Mouse (Mus musculus) left cerebral cortex, postnatal 14 days (tissue): ENCODE data around the gene Rab33b. TPM values are rescaled to one million over a fixed set of nuclear protein-coding genes. Genes with fewer than 3 reads are reported as not detected.

Experiments used
- DNase-seq, 2 experiments: peaks; one replicate each; pipeline ENCODE4 v3.0.0; 2021 to 2022; ENCODE audit warnings: low spot score in 2 of 2, mixed read lengths in 1 of 2
- intact Hi-C: fragments of 180-260 bp; cut with DNase I; formaldehyde crosslinking; loops from one replicate; pipeline ENCODE4 v1.15.1; 2025
- total RNA-seq, 2 experiments: library from RNA; stranded (reverse); gene quantifications; 2 replicates each; pipeline ENCODE4 v1.2.3; 2021

Gene Rab33b
- total RNA-seq, 2 experiments from 2014 or later: 21.1 to 21.7 TPM

DNA sequence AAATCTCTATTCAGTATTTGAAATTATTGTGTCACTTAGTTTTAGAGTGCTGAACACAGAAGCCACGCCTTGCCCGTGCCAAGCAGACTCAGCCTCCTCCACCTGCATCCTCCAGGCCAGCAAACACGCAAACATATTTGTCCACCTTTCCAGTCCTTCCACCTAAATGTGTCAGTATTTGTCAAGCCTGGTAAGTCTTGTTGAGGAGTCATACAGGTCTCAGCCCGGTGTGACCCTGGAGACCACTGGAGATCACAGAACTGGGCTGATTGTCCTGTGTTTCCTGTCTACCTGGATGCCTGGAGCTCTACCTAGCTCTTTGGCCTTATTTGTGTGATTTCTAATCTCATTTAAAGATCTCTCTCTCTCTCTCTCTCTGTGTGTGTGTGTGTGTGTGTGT is 16.2 kb downstream of the Rab33b start:
- intact Hi-C loops: no loop called here
- no peak for DNase-seq

DNA sequence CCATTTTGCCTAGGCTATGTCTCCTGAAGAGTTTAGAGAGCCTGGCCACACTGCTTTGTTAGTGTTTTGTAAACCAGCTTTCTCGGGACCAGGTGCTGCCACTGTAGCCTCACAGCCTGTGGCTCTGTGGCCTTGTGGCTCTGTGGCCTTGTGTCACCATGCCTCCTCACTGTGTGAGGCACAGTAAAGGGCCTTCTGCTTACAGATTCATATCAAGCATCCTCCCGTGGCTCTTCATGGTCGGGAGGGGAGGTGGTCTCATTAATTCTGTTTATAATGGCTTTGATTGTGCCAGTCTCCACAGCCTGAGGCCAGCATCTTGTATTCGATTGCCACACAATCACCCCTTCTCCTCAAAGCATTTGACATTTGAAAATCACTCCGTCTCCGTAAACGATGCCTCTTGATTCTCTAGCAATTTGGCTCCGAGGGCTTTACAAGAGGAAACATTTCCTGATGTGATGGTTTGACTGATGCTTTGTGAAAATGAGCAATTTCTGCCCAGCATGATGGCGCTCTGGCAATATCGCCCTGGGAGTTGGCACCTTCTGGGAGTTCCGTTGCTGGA is 20.7 kb downstream of the Rab33b start:
- DNase-seq: no peak
- intact Hi-C loops: no loop called here

DNA sequence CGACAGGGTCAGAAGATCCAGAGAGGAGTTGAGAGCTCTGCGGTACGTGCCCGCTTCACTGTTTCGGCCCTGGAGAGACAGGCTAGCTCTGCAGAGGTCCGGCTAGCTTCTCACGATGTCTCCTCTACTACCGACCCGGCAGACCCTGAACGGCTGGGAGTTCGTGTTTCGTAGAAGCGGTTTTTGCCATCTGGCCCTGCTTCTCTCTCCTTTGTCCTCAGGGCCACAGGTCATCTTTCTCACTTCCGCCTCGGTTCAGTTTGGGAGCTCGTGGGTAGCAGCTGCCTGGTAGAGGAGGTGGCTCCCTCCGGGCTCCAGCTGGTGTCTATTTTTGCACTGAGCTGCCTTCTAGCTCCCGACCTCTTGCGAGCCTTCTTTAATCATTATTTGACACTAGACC is 21.7 kb downstream of the Rab33b start:
- intact Hi-C loops: no loop called here
- DNase-seq: no peak

DNA sequence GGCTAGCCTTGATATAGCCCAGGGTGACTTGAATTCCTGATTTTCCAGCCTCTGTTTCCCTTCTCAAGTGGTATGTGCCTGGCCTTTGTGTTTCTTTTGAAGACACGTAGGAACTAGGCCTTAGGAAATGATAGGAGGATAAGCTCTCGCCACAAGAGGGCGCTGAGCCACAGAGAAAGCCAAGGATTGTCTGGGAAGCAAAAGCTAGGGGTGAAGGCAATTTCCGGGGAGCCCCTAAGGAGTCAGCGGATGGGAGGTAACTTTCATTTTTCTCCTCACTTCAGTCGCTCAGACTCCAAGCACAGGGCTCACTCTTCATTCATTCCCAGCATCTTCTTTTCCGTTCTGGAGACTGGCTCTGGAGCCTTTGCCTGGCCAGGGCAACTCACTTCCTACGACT is 27.2 kb downstream of the Rab33b start:
- intact Hi-C loops: loop anchor here (2.0 kb wide), 1 partner anchor 138 kb away; no protein-coding TSS in a partner anchor
- peak; percentile 55 to 79 for DNase-seq

DNA sequence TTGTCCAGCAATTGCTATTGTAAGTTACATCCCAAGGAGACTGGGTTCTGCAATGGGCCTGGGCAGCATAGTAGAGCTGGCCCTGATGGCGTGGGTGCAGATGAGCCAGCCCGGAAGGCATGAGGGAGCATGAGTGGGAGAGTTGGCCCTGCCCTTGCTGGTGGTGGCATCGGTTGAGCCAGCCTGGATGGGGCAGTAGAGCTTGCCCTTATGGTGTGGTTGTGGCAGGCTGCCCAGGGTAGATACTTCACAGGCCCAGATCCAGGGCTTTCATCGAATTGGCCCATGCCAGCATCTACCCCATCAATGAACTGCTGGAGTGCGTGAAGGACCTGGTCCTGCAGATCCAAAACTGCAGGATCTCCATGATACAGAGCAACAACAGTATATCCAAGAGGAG is 28.3 kb downstream of the Rab33b start:
- intact Hi-C loops: loop anchor here (2.0 kb wide), 1 partner anchor 137 kb away; no protein-coding TSS in a partner anchor
- DNase-seq: no peak

DNA sequence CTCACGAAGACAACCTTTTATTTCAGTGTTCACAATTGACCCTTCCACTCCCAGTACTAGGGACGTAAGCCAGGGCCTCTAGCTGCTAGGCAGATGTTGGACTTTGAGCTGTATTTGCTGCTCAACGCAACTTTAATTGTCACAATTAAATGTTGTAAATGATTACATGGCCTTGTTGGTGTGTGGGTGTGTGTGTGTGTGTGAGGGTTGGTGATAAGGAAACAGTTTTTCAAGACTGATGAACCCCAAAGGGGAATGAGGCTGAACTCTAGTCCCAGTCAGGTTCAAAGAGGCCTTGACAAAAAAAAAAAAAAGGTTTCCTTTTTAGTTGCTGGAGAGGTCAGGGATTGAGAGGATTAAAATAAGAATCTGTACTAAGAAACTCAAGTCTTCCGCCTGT is 33.7 kb downstream of the Rab33b start:
- intact Hi-C loops: no loop called here
- DNase-seq: no peak

DNA sequence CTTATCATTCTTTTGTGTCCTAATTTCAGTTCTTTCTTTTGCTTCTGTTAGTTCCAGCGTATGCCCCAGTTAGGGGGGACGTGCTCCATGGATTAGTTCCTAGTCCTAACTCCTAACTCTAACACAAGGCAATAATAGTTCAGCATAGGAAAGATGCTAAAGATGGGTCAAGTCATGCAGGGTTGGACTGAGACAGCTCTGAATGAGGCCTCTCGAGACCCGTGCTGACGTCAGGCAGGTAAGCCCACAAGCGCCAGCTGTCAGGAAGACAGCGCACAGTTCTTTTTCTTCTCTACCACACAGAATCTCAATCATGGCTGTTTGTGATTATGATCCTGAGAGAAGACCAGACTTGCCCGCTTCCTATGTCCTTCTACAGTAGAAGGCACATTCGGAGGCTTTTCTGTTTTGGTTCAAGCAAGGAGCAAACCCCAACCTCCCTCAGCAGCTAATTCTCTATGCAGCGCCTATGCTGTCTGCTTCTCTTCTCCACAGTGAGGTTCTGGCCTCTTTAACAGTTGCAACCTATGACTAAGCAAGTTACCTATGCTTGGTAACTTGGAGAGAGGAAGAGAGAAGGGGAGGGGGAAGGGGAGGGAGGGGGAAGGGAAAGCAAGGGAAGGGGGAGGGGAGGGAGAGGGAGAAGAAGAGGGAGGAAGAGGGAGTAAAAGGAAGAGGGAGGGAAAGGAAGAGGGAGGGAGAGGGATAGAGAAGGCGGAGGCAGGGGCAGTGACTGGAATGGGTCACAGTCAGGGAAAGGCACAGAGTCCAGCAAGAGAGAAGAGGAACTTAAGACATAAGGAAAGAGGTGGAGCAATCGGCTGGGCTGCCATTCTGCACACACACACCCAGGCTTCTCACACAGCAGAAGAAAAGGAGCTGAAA is 34.4 kb downstream of the Rab33b start:
- intact Hi-C loops: no loop called here
- no peak for DNase-seq

DNA sequence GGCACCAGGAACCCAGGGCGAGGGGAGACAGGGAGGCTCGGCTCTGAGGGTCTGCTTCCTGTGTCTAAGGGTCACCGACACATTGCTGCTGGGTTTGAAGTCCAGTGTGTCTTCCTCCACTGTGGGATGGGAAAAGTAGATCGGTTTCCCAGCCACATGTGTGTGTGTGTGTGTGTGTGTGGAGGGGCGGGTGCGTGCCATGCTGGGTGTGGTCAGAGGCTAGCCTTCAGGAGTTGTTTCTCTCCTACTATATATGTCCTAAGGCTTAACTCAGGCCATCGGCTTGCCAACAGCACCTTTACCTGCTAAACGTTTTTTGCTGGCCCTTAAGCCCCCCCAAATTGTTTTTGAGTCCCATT is 35.0 kb downstream of the Rab33b start:
- intact Hi-C loops: no loop called here

DNA sequence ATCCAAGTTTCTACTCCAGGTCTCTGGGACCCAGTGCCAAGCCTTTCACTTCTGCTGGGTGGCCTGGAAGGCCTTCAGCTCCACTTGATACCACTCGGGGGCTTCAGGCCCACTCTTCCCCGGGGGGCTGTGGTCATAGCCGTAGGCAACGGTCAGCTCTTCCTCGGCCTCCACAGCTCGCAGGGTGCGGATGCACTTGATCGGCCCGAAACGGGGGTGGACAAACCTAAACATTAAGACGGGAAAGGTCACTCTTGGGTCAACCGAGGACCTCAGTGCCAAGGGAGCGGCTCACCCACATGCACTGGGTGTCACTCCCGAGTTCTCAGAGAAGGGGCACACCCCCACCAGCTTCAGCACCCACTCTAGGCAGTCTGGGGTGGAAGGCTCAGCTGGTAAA is 37.5 kb downstream of the Rab33b start:
- DNase-seq: no peak
- intact Hi-C loops: no loop called here

More for the DNA sequence above, 35.0 kb downstream of the Rab33b start:
- DNase-seq: no peak

DNA sequence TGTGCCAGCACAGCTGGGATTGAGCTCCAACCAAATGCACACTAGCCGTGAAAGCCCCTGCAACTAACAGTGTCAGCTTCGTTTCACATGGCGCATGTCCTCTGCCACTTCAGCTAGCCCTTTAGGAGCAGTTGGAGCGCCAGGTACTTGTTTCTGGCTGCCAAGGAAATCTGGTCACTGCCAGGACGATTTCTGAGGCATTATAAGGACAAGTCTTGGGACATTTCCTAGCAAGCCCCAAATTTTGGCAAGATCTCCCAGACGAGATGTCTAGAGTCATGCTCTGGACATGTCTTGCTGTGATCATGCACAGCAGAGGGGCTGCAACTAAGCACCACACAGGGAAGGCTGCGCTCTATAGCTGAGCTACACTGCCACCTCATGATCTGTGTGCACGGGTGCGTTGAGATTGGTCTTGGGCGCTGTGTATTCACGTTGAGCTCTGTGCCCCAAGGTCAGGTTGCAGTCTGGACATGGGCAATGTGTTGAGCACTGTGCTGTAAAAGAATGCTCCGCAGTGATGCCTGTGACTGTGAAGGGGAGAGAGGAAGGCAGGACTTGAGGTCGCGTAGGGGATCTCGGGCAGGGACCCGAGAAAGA is 41.6 kb downstream of the Rab33b start:
- intact Hi-C loops: no loop called here
- DNase-seq: no peak

DNA sequence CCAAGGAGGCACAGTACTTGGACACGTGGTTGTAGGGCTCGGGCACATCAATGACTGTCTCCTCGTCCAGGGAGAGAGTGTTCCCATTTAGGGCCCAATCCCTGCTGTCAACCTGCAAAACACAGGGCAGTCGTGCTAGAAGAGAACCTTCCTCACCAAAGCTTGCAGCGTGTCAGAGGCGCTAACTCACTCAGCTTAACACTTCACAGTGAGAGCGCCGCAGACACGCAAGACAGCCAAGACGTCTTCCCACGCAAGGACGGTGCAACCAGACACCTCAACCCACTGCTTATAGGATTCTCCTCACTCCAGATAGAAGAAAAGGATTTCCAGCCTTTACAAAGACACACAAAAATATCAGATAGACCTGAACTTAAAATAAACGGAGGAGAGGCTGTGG is 43.2 kb downstream of the Rab33b start:
- intact Hi-C loops: no loop called here
- peak; percentile 68 to 82 for DNase-seq

DNA sequence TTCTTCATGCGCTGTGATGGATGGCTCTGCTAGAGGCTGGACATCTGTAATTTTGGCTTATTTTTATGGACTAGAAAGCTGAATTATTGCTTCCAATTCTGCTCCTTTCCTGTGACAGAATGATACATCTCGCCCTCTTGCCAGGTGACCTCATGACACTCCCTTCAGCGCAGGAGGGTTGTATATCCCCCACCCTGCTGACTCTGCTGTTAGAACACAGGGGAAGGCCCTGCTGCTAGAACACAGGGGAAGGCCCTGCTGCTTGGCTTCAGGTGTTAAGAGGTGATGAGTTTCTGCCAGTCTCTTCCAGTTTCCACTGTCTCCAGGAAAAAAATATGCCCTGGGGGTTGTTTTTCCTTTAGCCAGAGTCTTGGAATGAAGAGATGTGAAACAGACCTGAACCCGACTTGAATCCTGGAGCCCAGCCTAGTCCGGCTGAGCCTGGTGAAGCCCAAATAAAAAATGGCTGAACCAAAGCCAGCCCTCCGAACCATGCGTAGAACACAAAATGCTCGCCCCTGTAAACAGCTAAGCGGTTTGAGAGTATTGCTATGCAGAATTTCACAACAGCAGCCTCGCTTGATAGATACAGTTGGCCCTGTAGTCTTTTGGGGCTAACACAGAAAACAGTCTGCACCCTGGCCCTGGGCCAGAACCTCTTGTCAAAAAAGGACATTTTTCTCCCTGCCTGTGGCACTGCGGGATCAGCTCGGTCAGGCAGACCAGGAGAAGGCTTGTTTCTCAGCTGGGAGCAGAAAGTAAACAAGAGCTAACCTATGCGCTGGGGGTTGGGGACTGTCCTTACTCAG is 48.0 kb downstream of the Rab33b start:
- peak; percentile 42 to 55 for DNase-seq

DNA sequence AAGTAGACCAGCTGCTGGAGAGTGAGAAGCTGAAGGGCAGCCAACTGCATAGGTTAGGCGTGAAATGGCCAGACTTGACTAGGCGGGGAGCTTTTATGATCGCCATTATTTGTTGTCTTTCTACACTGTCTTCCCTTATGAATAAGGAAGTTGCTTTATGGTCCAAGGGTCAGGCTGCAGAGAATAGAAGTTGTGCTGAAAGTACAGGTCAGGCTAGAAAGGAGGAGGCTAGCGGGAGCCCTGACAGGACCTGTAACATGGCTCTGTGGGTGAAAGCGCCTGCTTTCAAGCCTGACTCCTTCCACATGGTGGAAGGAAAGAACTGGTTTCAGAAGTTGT is 48.5 kb downstream of the Rab33b start:
- intact Hi-C loops: no loop called here
- no peak for DNase-seq

More for the DNA sequence above, 48.0 kb downstream of the Rab33b start:
- intact Hi-C loops: no loop called here

DNA sequence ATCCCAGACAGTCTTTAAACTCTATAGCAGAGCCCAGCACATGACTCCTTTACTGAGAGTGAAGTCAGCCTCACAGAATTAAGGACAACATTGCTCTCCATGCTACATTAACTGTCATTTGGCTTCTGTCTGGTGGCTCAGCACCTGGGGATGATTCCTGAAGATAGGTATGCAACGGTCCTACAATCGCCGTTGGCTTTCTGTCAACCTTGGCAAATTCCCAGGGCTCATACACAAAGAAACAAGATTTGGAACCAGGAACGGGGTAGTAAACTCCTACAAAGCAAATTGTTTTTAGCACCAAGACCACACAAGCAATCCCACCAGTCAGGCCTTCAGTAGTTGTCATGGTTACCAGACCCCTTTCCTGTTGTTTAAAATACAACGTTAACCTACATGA is 49.9 kb downstream of the Rab33b start:
- intact Hi-C loops: no loop called here
- no peak for DNase-seq

DNA sequence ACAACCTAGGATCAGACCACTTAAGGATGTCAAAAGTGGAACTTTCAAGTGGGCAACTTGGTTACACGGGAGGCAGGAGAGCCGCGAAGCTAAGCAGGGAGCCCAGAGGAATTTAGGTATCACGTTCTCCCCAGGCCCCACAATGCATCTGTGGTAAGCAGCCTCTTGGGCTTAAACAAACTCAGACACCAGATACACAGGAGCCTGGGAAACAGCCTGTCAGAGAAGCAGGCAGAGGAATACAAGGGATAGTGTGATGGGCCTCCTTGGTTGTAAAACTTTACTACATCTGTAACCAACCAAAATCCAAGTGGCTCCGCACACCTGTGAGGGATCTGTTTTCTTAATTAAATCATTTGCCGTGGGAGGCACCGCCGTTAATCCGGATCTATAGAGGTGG is 50.3 kb downstream of the Rab33b start:
- DNase-seq: no peak
- intact Hi-C loops: no loop called here

DNA sequence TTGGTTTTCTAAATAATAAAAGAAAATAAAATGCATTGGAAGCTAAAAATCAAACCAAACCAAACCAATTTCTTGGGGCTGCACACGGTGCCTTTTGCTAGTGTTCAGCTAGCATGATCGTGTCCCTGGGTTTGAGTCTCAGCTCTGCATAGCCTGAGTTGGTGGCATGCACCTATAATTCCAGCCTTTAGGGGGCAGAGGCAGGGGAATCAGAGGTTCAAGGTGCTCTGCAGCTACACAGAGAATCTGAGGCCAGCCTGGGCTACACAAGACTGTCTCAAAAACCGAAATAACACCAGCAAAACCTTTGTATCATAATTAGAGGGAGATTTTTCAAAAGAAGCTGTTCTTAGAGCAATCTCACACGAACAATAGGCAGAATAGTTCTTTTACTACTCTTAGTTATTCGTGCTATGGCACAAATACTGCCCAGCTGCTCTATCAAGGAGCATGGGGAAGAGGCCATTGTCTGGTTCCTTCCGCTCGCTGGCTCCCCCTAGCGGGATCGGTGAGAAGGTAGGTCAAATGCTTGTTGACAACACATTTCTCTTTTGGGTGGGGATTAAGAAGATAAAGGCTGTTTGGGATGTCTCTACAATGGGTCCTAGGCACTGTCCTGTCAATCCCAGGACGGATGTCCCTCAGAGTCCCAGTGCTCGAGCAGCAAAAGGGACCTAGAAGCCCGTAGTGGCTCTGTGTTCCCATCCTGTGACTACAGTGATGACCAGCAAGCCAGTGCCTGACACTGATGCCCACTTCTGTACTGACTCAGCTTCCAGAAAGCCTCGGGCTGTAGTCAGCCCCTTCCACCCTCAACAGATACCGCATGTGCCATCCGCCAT is 56.1 kb downstream of the Rab33b start:
- intact Hi-C loops: no loop called here
- DNase-seq: peak in 1 of 2 experiments; percentile 64

DNA sequence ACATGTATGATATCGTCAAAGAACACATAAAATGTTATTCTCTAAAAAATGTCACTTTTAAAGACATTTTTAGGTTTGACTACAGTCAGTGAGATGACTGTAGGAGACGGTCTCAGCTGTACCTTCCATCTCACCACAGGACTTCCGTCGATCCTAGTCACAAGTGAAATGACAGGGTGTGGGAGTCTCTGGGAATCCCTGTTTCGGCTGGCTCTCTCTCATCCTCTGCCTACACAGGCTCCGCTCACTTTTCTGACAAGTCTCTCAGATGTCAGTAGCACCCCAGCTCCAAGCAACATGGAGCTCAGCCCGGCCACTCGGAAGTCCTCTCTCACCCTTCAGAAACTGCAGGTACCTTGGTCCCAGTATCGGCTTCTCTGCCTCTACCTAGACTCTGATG is 56.9 kb downstream of the Rab33b start:
- DNase-seq: no peak
- intact Hi-C loops: no loop called here

DNA sequence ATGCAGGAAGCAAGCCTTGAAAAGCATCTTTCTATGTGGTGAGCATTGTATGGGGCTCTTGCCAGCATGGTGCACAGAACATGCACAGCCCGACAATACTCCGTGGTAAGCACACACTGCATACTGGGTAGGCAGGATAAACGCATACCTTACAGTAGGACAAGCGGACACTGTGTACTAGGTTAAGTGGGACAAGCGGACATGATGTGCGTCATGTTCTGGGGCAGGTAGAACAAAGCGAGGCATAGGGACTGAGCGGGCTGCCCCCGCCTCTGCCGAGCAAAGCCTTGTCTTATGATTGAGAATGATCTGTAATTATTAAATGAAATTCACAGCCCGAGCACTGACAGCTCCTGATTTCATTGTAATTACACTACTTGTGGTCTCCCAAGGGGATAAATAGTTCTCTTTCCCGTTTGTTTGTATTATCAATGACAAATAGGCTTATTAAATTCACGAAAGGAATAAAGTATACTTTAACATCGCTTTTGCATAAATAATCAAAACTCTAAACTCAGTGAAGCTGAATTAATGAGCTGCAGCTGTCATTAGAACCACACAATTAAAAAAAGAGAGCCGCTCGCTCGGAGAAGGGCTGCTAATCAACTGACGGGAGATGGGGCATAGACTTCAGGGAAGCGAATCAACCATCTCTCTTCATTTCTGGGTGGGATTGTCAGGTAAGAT is 60.9 kb downstream of the Rab33b start:
- no peak for DNase-seq
- intact Hi-C loops: no loop called here
